Mouse (Mus musculus) natural killer cell, adult 2 months (primary cell): Measurements from ENCODE around the gene Traip.

Experiments used
- DNase-seq, 2 experiments: peaks; one replicate each; pipeline ENCODE4 v3.0.0; 2022; ENCODE audit warnings: low spot score in 2 of 2

The Traip gene

DNA sequence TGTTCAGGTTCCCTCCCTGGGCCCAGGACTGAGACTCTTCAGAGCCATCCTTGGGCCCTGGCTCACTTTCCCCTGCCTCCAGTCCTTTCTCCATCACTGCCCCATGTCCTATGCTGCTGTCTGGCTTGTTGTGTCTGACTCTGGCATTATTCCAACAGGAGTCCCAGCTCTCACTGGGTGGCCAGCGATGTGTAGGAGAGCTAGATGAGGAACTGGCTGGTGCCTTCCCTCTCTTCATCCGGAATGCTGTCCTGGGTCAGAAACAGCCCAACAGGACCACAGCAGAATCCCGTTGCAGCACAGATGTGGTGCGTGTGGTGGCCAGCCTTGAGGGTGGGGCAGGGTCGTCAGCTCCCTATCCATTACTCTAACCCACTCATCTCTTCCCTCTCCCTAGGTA is 20.4 kb downstream of the Traip start:
- no peak for DNase-seq

DNA sequence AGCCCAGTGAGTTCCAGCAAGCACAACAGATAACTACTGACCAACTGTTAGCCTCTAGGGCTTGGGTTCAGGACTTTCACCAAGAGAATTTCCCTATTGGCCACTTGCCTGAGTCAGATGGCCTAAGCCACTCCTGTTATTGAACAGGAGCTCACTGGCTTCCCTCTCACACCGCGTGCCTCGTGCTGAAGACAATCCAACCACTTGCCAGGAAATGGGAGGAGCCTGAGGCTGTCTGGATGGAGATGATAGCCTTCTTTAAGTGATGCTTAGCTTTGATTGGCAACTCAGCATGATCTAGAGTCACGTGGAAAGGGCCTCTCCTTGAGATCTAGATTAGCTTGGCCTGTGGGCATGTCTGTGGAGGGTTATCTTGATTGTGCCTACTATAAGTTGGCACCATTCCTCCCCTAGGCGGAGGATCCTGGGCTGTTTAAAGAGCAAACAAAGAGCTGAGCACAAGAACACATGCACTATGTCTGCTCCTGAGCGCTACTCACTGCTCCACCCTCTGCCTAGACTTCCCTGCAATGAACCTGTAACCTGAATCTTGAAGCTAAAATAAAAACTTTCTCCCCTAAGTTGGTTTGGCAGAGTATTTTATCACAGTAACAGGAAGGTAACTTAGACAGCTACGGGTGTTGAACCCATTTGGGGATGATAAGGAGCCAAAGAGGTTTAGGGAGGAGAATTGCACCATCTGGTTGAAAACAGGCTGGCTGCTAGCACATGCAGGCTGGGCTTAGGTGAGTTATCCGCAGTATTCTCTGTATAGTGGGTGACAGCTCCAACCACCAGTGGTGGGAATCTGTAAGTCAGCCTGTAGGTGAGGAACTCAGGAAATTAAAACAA is 22.0 kb downstream of the Traip start:
- DNase-seq, result no peak

DNA sequence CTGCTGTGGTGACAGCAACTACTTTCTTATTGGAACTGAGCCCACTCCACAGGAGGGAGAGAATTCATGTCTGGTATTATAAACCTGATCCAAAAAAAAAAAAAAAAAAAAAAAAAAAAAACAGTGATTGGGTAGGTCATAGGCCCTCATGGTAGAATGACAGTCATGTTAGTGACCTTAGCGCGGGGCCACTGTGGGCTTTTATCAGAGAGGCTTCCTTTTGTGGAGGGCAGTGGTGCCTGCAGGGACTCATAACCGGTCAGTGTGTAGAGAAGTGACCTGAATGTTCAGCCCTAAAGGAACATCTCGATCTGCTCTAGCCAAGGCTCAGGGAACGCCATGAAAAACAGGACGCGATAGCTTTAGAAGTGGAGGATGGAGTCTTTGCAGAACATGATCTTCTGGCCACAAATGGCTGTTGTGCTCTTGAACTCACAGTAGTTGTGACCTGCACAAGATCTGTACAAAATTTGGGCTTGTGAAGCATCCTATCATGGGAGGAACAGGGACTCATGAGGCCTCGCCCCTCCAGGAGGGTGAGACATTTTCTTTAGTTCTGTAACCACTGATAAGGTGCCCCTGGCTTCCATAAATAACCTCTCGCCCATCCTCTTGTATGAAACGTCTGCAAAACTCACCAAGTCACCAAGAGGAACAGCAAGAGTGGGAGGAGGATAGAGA is 24.7 kb downstream of the Traip start:
- DNase-seq, result no peak

DNA sequence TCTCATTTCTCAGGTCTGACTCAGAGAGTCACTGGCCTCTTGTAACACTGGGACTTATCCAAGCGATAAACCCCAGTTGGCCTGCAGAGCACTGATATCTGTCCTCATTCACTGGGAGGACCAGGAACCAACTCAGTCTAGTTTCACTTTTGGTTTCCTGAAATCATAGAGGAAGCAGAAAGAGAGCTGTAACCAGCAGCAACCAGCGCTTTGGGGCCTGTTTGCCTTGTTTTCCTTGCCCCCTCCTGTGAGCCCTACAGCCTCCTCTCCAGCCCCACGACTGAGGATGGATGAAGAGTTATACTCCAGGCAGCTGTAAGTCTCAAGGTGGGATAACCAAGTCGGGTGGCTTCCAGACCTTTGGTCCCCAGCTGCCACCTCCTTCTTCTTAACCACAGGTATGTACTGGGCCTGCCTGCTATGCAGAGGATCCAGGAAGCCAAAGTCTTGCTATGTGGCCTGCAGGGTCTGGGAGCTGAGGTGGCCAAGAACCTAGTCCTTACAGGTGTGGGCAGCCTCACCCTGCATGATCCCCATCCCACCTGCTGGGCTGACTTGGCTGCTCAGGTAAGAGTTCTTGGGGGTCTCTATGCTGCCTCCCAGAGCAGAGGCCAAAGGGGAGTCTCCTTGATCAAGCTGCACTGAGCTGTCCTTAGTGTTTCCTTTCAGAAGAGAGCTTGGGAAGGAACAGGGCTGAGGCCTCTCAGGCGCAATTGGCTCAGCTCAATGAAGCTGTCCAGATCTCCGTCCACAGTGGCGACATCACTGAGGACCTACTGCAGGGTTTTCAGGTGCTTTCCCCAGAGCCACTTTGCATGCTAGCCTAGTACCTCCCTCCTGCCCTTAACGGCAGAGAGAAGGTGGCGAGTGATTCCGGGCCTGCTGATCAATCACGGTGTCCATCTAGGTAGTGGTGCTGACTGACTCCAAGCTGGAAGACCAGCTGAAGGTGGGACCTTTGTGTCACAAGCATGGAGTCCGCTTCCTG is 25.8 kb downstream of the Traip start, which contains the start of gene Uba7:
Uba7 (plus strand) TSS at position 107 of the 988 bp plus-strand sequence.
- peak; percentile 44 to 48 for DNase-seq

GRCm38 (mm10) chr9:107978815-107979214 is 28.9 kb downstream of the Traip start:
- no peak for DNase-seq

DNA sequence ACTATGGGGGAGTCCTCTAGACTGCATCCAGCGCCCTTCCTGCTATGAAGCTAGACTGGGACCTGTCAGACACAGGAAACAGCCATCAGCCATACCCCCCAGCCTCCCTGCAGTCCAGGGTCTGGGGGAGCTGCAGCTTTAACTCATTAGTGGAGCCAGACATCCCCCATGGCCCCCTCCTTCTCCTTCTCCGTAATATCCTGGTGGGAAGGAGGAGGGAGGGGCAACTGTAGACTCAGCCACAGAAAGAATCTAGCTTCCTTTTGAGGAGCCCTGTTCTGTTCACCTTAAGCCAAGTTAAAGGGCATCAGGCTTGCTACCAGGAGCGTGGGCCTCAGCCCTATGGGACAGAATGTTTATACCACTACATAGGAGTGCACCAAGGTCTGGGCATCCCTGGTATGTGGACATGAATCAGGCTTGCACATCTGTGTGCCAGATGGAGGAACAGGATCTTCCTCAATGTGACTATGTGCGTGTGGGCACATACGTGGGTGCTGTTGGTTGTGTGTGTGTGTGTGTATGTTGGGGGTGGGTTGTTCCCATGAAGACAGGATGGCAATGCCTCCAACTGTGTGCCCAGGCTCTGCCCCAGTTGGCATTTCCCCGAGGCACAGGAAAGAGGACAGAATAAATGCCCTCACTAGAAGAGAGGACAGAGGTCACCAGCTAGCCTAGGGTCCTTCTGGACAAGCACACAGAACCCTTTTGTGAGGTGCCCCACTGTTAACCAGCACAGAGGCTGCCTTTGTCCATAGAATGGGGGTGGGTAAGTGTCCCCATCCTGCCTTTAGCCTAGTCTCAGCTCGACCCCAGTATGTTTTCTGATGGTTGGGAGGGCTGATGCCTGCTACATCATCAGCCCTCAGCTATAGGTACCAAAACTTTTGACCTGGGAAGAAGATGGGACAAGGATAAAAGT is 32.0 kb downstream of the Traip start:
- no peak for DNase-seq

GRCm38 (mm10) chr9:107982681-107983346 is 32.9 kb downstream of the Traip start, which contains the start of gene Gm20661:
TSS of gene Gm20661 (plus strand) at chr9:107983058.
- DNase-seq, result peak; percentile 28 to 38

DNA sequence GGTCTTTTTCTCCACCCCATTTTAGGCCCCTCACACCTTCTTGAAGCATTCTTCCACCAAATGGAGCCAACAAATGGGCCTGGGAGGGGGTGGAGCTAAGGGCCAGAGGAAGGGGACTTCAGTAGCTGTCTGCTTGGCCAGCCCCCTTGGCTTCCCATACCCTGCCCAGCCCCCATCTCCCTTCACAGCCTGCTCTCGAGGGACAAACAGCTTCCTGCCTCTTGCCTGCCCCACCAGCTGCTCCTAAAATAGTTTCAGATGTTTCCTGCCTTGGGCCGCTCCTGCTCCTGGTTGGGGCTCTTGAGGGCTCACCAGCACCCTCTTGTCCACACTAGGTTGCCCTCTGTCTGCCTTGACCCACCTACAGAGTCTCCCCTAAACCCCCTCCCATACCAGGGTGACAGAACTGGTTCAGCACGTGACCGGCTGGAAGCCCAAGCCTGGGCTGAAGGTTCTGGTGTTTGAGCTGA is 33.5 kb downstream of the Traip start:
- DNase-seq, result peak; percentile 24 to 26

- DNase-seq, result no peak
These were observed 34.3 kb downstream of the Traip start for GRCm38 (mm10) chr9:107984052-107984753.

- DNase-seq, result no peak
These were observed 34.8 kb downstream of the Traip start for GRCm38 (mm10) chr9:107984754-107985055.

DNA sequence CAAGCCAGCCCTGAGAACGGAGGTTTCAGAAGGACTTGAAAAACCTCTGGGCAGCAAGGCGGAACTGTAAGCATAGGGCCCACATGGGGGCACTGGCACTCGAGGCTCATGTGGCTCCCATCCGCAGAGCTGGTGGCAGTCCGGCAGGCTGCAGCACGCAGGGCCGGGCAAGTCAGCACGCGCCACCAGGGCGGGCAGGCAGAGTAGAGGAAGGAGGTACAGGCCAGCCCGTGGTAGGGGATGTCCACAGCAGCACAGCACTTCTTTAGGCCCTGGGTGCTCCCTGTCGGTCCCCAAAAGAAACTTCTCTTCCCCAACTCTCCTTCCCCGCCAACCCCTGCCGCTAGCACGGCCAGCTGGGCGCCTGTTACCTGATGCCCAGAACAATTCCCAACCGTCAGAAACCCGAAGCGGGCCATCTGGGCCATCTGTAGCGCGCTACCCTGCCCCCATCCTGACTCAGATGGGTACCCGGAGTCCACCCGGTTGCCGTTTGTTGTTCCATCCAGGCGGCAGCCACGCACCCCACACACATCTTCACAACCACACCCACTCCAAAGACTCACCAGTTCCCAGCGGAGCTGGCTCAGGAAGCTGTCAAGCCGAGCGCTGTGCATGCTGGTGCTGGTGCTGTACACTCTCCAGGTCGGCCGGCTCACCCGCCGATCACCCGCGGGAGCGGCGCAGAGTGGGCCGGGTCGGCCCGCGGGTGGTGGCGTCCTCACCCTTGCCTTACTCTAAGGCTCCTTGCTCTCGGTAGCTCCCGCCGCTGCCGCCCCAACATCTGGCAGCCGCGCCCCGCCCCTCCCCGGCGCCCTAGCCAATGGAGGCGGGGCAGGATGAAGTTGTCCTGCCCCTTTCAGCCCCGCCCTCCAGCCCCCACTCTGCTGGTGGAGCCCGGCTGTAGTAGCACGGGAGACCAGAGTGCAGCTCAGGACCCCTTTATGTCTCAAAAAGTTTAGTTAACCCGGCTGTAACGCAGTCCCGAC is 35.5 kb downstream of the Traip start, which contains the start of gene Inka1:
Inka1 (minus strand) TSS at position 749 of the 989 bp plus-strand sequence.
- DNase-seq, result peak; percentile 83 to 88

- peak; percentile 71 to 81 for DNase-seq
These were observed 36.4 kb downstream of the Traip start for GRCm38 (mm10) chr9:107986376-107986775.

DNA sequence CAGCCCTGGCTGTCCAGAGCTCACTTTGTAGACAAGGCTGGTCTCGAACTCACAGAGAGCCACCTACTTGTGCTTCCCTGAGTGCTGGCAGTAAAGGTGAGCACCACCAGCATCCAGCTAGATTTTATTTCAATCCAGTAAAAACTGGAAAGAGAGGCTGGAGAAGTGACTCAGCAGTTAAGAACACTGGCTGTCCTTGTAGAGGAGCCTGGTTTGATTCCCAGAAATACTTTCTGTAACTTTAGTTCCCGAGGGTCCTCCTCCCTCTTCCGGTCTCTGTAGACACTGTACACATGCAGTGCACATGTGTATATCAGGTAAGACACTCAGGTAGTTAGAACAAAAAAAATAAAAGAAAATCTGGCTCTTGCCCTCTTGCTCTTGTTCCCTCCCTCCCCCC is 38.0 kb downstream of the Traip start:
- no peak for DNase-seq

GRCm38 (mm10) chr9:107992197-107992596 is 42.3 kb downstream of the Traip start, which contains the start of gene Cdhr4:
TSS of gene Cdhr4 (plus strand) at chr9:107992497.
- DNase-seq, result no peak

- DNase-seq, result no peak
These were observed 43.1 kb downstream of the Traip start for GRCm38 (mm10) chr9:107993013-107993412.

DNA sequence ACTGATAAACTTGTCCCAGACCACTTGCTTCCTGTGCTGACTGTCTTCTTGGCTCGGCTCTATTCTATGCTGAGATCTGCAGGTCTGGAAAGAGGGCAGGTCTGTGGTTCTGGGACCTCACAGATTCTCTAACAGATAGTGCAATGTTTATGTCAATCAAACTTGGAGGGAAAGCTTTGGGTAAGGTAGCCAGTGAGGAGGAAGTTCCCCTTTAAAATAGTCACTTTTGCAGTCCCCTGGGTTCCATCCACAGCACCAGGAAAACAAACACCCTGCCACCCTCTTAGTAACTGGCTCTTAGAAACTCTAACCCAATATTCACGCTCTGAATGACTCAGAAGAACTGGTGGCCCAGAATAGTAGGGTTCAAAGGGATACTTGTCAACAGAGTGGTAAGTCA is 44.5 kb downstream of the Traip start:
- no peak for DNase-seq

DNA sequence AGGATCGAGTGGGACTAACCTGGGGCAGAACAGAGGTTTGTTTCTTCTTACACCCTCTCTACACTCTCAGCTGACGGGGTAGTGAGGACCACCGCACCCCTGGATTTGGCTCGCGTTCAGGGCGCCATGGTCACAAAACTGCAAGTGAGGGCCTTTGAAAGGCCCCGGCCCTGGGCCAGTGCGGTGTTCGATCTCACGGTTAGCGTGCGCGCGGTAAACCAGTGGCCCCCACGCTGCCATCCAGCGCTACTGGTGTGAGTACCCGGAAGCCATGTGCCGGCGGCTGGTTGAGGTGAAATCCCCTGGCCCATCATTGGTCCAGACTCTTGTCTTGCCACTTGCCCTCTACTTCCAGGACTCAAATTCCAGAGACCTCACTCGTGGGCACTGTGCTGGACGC is 45.6 kb downstream of the Traip start:
- DNase-seq, result no peak

- DNase-seq, result no peak
These were observed 46.1 kb downstream of the Traip start, which contains the start of gene Gm20662 for GRCm38 (mm10) chr9:107996049-107996448. TSS of gene Gm20662 (plus strand) at chr9:107996349.
